Mouse (Mus musculus): ENCODE results near the gene Wsb2.
"Not testable (repeated sequence)": the region's sequence is repeated elsewhere in the genome, so short reads cannot be mapped to it uniquely, and the experiment has no call there.

The Wsb2 gene

GRCm38 (mm10) chr5:117357129-117357477, at the start of gene Wsb2:
TSS of gene Wsb2 (plus strand) at chr5:117357304.
- in situ Hi-C loops (cut with MboI, MseI): loop anchor here (25.0 kb wide), 1 partner anchor 1995 kb away; no protein-coding TSS in a partner anchor

GRCm38 (mm10) chr5:117307699-117308098, 49.4 kb upstream of the Wsb2 start:
- in situ Hi-C loops (cut with MboI, MseI): no loop called here

DNA sequence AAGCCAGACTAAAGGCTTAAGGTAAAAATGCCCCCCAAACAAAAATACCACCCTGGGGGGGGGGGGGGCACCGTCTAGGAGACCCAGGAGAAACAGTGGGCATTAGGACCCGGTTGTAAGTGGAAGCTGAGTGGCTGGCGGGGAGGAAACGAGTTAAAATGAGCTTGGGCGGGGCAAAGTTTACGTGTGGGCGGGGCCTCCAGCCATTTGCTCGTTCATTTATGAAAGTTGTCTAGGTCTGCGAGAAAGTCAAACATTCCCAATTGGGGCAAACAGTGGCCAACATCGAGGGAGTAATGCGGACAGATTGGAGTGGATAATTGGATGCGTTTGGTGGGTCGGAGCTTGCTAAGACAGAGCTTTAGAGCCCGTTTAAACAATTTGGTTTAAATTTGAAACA, 43.7 kb upstream of the Wsb2 start:
- in situ Hi-C loops (cut with MboI, MseI): no loop called here

DNA sequence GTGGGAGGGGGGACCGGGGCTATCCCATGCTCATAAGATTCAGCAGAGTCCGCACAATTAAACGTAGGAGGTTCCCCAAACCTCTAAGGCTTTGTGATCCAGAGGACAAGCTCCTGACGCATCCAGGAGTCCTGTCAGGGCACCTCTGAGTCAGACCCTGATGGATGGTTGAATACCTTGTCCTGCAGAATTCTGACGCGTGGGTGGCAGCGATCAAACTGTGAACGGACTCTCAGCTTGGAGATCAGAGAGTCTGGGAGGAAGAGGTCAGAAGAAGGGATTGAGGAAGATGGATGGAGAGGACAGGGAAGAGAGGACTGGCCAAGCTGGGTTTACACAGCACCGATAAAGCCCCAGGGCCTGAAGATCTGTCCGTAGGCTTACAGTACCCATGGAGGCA, 43.2 kb upstream of the Wsb2 start:
- in situ Hi-C loops (cut with MboI, MseI): no loop called here

DNA sequence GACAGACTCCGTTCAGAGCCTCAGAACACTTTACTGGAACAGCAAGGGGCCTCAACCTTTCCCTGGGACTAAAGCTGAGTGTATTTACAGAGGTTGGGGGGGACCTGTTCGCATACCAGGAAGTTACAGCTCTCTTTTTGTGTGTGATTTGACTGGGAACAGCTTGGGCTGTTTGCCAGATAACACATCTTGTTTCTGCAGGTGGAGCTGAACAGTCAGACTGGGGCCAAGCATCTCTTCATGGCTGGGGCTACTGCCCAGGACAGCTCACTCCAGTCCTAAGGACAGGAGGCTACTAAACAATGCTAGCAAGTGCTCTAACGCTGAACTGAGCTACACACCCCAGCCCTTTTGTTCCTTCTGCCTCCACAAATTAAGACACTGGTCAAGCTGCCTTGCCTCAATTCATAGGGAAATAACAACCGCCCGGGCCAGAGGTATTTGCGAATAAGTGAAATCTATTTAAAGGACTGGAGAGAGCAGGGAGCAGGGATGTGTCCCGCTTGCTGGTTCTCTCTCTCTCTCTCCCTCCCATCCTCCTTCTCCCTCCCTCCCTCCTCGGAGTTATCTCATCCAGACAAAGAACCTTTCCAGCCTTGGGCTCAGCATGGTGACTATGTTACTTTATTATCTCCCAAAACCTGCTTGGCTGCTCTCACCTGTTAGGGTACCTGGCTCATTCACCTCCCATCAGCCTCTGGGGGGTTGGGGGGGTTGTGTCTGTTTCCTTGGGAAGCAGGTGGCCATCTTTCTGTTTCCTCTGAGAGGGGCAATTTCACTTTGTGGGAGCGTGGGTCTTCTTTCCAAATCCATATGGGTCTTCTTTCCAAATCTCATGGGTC, 42.3 kb upstream of the Wsb2 start:
- in situ Hi-C loops (cut with MboI, MseI): no loop called here

DNA sequence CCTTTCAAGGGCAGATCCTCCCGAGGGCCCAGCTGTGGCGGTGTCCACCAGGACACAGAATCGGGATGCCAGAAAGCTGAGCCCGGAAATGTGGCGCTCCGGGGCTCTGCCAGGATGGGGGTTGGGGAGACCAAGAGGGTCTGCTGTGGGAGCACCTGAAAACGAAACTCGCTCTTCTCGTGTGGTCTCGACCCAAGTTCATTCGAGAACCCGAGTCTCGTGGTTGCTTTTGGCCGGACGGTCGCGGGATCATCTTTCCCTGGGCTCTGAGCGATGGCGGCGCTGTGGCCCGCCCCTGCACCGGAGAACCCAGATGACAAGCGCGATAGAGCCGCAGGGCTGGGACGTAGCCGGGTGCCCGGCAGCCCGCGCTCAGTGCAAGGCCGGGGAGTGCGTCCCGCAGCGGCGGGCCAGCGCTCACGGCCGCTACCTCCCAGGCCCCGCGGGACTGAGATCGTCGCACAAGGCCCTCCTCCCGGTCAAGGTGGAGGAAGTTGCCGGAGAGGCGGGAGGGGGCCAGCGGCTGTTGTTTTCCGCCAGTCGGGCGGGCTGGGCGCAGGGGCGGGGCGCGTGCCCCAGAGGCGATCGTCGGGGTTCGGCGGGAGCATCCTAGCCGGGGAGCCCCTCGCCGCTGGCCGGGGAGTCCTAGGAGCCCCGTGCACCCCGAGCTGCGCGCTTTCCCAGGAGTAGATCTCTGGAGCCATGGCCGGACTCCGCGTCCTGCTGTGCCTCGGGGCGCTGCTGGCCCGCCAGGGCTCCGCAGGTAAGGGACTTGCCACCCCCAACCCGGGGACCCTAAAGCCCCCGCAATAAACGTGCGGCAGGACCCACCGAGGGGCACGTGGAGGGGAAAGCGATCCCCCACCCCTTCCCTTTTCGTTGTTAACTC, 38.1 kb upstream of the Wsb2 start, which contains the start of gene Vsig10:
TSS of gene Vsig10 (plus strand) at position 343 of the 889 bp plus-strand sequence.
- in situ Hi-C loops (cut with MboI, MseI): no loop called here

GRCm38 (mm10) chr5:117323751-117324150, 33.4 kb upstream of the Wsb2 start:
- in situ Hi-C loops (cut with MboI, MseI): no loop called here

DNA sequence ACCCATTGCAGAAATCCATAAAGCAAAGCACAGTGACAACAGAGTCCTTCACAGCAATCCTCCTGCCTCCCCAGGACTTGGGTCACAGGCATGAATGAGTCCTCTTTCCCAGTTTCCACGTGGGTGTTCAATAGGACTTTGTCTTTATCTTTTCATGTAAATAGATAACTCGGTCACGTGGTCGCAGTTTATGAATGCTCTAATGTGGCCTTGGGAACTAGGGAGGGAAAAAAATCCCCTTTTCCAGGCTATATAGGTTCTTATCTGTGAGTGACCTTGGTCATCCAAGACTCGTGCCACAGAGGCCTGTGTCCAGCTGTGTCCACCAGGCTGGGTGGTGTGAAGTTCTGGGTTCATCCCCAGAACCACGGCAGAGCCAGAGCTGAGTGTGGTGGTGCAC, 30.7 kb upstream of the Wsb2 start:
- in situ Hi-C loops (cut with MboI, MseI): no loop called here

DNA sequence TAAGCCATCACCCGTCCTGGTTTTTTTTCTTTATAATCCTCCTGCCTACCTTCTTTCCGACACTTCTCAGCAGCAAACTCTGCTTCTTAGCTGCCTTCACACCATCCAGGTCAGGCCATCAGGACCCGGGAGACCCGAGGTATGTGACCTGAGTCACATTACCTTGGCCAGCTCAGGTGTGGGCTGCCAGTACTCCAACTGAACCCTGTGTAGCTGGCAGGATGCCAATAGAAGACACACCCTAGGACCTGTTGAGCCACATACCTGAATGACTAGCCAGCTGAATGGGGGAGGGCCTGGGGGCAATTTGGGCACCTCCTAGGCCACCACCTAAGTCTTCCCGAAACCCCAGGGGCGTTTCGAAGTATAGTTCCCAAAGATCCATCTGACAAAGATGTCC, 26.6 kb upstream of the Wsb2 start:
- in situ Hi-C loops (cut with MboI, MseI): no loop called here

DNA sequence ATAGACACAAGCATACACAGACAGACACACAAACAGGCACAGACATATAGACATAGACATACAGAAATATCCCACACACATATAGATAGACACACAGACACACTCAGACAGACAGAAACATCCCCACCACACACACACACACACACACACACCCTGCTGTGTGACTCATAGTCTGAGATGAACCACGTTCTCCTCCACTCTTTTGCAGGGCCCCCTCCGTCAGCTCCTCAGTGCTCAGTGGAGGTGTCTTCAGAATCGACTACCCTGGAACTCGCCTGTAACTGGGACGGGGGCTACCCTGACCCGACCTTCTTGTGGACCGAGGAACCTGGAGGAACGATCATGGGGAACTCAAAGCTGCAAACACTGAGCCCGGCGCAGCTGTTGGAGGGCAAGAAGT, 19.1 kb upstream of the Wsb2 start:
- in situ Hi-C loops (cut with MboI, MseI): no loop called here

- in situ Hi-C loops (cut with MboI, MseI): no loop called here
Observed at GRCm38 (mm10) chr5:117338503-117338902, 18.6 kb upstream of the Wsb2 start.

DNA sequence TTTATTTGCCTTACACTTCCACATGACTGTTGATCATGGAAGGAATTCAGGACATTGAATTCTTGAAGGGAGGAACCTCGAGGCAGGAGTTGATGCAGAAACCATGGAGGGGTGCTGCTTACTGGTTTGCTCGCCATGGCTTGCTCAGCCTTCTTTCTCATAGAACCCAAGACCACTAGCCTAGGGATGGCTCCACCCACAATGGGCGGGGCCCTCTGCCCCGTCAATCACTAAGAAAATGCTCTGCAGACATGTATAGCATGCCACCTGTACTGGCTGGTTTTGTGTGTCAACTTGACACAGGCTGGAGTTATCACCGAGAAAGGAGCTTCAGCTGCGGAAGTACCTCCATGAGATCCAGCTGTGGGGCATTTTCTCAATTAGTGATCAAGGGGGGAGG, 17.0 kb upstream of the Wsb2 start:
- in situ Hi-C loops (cut with MboI, MseI): no loop called here

- in situ Hi-C loops (cut with MboI, MseI): no loop called here
Observed at GRCm38 (mm10) chr5:117341896-117342295, 15.2 kb upstream of the Wsb2 start.

DNA sequence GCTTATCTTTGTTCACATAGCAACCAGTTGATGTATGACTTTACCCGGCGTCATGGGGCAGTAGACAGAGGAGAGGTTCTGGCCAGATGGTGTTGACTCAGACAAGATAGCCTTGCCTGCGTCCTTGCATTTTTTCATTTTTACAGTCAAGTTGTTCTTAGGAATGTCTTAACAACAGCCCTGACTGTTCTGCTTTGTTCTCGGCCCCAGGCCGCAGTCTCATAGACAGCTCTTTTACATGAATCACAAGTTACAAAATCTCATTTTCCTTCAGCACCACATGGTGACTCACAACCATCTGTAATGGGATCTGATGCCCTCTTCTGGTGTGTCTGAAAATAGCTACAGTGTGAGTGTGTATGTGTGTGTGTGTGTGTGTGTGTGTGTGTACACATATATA, 12.6 kb upstream of the Wsb2 start:
- in situ Hi-C loops (cut with MboI, MseI): not testable (repeated sequence)

DNA sequence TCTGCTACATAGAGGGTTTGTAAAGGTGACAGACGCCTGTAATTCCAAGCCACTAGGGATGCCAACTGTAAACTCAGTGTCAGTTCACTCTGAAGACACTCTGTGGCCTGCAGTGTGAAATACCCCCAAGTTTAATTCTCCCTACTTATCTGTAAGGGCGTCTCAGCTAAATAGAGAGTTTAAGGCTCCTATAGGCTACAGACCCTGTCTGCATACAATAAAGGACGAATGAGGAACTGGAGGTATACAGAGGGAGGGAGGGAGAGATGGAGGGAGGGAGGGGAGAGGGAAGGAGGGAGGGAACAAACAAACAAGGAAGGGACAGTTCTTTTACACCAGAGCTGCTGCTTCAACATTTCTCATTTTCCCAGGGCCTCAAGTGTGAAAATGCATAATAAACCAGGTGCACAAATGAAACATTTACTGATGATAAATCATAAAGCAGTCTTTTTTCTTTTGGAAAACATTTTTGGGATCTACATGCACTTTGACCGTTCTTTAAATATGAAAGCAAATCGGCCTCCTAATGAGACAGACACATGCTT, 11.6 kb upstream of the Wsb2 start:
- in situ Hi-C loops (cut with MboI, MseI): no loop called here

- in situ Hi-C loops (cut with MboI, MseI): no loop called here
Observed at GRCm38 (mm10) chr5:117346281-117346680, 10.8 kb upstream of the Wsb2 start.

DNA sequence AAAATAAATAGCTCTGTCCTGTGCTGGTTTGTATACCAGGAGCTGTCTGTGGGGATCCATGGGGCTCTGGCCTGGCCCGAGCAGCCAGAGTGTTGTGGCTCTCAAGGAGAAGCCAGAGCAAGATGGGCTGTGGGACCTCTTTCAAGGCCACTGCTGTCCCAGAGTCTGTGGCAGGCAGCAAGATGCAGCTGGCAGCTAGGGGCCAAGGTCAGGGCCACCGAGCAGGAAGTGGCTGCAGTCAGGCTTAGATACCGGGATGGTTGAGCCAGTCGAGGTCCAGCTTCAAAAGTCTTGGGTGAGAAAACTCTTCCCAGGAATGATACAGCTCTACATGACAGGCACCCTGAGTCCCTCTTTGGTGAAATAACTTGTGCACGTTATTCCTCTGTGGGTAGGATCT, 10.1 kb upstream of the Wsb2 start:
- in situ Hi-C loops (cut with MboI, MseI): no loop called here

DNA sequence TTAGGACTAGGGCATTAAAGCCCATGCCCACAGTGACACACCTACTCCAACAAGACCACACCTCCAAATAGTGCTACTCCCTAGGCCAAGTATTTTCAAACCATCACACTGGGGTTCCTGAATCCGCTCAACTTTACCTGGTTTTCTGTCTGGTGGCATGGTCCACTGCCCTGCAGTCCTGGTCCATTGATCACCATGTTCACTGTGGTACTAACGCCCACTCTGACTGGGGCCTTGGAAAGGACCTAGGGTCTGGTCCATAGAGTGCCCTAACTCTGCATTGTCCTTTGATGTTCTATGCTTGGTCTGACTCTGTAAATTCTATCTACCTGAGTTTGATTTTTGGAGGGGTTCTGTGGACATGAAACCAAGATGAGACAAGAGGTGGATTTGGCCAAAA, 9.3 kb upstream of the Wsb2 start:
- in situ Hi-C loops (cut with MboI, MseI): no loop called here

- in situ Hi-C loops (cut with MboI, MseI): no loop called here
Observed at GRCm38 (mm10) chr5:117348279-117348678, 8.8 kb upstream of the Wsb2 start.

DNA sequence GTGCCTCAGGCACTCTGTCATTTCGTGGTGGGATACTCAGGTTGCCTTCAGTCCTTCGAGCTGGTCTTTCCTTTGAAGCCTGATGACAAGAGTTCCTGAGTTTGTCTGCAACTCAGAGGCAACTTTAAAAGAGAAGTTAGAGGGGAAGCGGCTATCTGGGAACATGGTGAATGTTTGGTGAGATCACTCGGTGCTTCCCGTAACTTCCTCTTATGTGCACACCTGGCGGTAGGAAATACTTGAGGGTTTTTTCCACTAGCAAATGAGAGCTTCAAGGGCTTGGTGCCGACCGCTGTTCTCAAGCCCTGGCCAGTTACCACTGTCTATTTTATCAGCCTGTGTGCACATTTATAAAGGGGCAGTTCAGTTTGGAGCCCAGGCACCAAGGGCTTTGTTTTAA, 3.0 kb upstream of the Wsb2 start:
- in situ Hi-C loops (cut with MboI, MseI): loop anchor here (25.0 kb wide), 1 partner anchor 1992 kb away; no protein-coding TSS in a partner anchor

GRCm38 (mm10) chr5:117355648-117356303, 1.3 kb upstream of the Wsb2 start:
- in situ Hi-C loops (cut with MboI, MseI): loop anchor here (25.0 kb wide), 1 partner anchor 1993 kb away; no protein-coding TSS in a partner anchor
